Mouse (Mus musculus) bone marrow macrophage, adult 2 months (primary cell): ENCODE measurements at regions not wholly inside any gene's neighbourhood (a gene's known extent, or its start where the extent isn't known, plus 50 kb on each side); places are given as distances from the start of the nearest gene placed in this dataset.

Experiments
- CTCF ChIP-seq: IDR thresholded peaks from 2 replicates; pipeline ENCODE4 v1.5.1; 2012; ENCODE audit warnings: low read depth, mild to moderate bottlenecking, low read length, moderate library complexity
- POLR2A ChIP-seq: IDR thresholded peaks from 2 replicates; pipeline ENCODE4 v1.6.1; 2012; ENCODE audit warnings: mild to moderate bottlenecking, low read depth, low read length, borderline replicate concordance

DNA sequence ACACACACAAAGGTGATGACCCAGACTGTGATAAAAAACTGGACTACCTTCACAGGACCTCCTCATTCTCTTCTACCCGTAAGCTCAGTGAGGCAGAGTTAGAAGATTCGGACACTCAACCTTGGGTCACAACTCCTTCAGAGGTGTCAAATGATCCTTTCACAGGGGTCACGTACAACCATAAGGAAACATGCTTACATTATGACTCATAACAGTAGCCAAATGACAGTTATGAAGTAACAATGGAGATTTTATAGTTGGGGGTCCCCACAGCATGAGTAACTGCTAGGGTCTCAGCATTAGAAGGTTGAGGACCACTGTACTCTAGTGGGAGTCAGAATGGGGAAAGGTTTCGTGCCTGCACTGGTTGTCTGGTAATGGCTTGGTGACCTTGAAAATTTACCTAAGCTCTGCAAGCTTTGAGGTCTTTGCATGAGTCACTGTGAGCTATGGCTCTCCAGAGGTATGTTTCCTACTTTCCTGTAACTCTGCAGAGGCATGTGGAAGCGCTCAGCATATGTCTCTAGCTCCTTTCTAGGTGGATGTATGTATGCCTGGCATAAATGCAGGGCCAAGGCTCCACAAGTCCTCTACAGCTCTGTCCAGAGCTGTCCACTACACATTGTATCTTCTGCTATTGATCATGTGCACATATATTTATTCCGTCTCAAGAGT lies 158.6 kb downstream of the Rap2a start:
- TF ChIP-seq CTCF: no peak
- TF ChIP-seq POLR2A: no peak
